Mouse (Mus musculus): ENCODE measurements around the gene Zfp87.

- no peak for TF ChIP-seq POLR2A (IDR thresholded peaks at IDR 0.05; ENCODE audit: borderline replicate concordance, control insufficient read depth, low read depth, low read length)
- TF ChIP-seq CTCF (IDR thresholded peaks at IDR 0.05; ENCODE audit: control insufficient read depth, insufficient read depth, low read length), result no peak
Measured at GRCm38 (mm10) chr13:67495631-67496030, 30.3 kb downstream of the Zfp87 start.
